Mouse (Mus musculus) adrenal gland, postnatal 4 days (tissue): ENCODE results near the gene Gcfc2. TPM values are rescaled to one million over a fixed set of nuclear protein-coding genes. Genes with fewer than 3 reads are reported as not detected.

Experiments
- DNase-seq, 2 experiments: peaks; one replicate each; pipeline ENCODE4 v3.0.0; 2021 to 2022; ENCODE audit warnings: low spot score in 2 of 2, mixed read lengths in 2 of 2
- long read RNA-seq, 2 experiments: library from polyadenylated mRNA; stranded (forward); transcript quantifications; one replicate each; pipeline ENCODE4 v2.0.0; 2021
- total RNA-seq, 2 experiments: library from RNA; stranded (reverse); gene quantifications; 2 replicates each; pipeline ENCODE4 v1.2.3; 2021

The Gcfc2 gene
- total RNA-seq: 10 to 100 TPM; 18.9 to 22.9 TPM
- long read RNA-seq, experiment 1, partial matches to known transcripts: 0 of 3 reads
- long read RNA-seq, experiment 1, other reads (novel, unspliced or antisense): 2 of 3 reads
- long read RNA-seq, experiment 2, full-length matches to known transcripts: 3 of 15 reads
- long read RNA-seq, experiment 2, partial matches to known transcripts: 3 of 15 reads
- long read RNA-seq, experiment 2, other reads (novel, unspliced or antisense): 9 of 15 reads

GRCm38 (mm10) chr6:81923523-81924142 lies at the start of gene Gcfc2:
Gcfc2 (plus strand) TSS chr6:81923669.
- peak; percentile 93 to 94 for DNase-seq

DNA sequence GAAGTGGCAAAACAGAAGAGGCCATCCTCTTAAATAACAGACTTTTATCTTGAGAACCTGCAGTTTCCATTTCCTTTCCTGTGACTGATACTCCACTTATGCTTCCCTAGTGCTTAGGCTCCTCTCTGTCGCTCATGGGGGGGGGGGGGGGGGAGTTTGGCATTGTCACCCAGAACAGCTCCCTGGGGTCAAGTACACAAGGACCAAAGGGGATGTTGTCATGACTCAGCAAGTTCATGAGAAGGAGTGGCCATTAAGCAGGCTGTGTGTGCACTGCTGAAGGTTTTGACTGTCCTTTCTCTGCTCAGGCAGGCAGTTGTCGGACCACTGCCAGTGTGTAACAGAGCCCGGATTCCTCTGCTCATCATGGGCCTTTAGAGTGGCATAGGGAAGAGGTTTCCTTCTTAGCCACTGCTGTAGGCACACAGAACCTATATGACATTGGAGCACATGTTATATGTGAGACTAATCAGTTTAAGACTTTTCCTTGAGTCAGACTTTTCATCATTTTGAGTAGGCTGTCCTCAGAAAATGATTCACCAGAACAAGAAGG lies 27.7 kb upstream of the Gcfc2 start:
- DNase-seq: no peak

DNA sequence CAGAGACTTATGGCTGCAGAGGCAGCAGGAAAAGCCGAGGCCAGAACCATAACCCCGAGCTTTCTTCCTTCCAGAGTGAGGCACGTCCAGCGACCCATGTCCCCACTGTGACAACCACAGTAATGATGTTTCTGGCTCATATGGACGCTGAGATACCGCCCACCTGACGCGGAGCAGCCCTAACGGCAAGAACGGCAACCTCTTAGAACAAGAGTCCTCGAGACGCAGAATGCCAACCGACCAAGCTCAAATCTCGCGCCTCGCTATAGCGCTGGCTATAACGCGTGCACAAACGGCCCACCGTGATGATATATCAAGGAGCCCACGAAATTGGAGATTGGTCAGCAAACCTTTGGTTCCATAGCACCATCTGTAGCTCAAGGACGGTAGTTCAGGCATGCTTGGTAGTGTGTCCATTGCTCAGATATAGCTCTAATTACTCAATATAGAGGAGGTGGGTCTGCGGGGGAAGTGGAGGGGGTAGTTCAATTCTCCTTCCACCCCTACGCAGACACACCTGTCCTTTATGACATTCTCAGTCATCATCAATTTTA lies 13.1 kb upstream of the Gcfc2 start:
- no peak for DNase-seq

- DNase-seq: no peak
Measured at GRCm38 (mm10) chr6:81911244-81911643, 12.2 kb upstream of the Gcfc2 start.

- no peak for DNase-seq
Measured at GRCm38 (mm10) chr6:81911713-81912112, 11.8 kb upstream of the Gcfc2 start.

- no peak for DNase-seq
Measured at GRCm38 (mm10) chr6:81912177-81912576, 11.3 kb upstream of the Gcfc2 start.

GRCm38 (mm10) chr6:81924304-81924703 lies 835 bp downstream of the Gcfc2 start:
- DNase-seq: no peak

DNA sequence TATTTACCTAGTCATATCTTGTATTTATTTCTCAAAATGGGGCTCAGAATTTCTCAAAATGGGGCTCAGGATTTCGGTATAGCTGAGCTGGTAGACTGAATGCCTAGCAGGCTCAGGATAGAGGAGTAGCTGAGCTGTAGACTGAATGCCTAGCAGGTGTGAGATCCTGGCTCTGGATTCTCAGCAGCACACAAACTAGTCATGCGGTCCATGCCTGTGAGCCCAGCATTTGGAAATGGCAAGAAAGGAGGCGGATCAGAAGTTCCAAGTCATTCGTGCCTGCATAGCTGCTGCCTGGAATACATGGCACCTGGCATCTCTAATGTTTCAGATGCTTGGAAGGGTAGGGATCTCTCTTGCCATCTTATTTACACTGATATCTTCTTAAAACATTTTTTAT lies 5.9 kb downstream of the Gcfc2 start:
- no peak for DNase-seq

GRCm38 (mm10) chr6:81933281-81933680 lies 9.8 kb downstream of the Gcfc2 start:
- DNase-seq: no peak

DNA sequence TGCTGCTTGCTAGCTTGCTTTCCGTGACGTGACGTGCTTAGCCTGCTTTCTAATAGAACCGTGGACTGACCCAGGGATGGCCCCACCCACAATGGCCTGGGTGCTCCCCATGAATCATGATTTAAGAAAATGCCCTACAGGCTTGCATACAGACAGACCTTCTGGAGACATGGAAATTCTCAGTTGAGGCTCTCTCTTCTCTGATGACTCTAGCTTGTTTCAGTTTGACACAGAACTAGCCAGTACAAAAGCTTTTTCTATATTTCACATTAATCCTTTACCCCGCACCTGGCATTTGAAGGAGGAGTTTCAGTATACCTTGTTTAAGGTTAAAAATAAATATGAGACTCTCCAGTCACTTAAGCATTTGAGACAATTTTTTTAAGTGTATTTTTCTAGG lies 18.2 kb downstream of the Gcfc2 start:
- no peak for DNase-seq

DNA sequence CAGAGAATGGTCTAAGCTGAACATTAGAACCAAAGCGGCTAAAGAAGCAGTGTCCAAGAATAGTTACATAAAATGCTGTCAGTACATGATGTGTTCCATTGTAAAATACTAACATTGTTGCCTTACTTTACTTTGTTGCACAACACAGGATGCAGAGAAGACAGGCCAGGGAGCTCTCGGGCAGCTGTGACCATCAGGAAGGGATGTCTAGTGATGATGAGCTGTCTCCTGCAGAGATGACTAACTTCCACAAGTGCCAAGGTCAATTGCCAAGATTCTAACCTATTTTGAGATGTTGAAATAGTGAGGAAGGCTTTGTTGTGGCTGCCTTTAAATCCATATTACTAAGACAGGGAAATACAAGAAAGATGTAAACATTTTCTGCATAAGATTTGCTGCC lies 19.8 kb downstream of the Gcfc2 start:
- no peak for DNase-seq

- DNase-seq: no peak
Measured at GRCm38 (mm10) chr6:81944432-81944831, 21.0 kb downstream of the Gcfc2 start.

DNA sequence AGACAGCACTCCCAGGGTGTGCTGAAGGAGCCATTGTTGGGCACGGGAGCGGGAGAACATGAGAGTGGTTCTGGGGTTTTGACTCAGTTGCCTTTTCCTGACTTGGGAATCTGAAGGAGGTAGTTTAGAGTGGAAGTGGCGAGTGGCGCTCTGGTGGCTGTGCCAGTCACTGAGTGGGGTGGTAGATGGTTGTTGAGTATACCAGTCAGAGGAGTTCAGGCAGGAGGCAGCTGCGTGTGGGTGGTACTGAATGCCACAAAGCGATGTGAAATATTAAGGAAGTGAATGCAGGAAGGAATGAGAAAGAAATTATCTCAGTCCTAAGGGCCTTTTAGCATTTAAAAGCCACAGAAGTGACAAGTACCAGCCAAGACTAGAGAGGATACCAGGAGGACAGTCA lies 23.4 kb downstream of the Gcfc2 start:
- no peak for DNase-seq

- no peak for DNase-seq
Measured at GRCm38 (mm10) chr6:81955133-81955532, 31.7 kb downstream of the Gcfc2 start.

DNA sequence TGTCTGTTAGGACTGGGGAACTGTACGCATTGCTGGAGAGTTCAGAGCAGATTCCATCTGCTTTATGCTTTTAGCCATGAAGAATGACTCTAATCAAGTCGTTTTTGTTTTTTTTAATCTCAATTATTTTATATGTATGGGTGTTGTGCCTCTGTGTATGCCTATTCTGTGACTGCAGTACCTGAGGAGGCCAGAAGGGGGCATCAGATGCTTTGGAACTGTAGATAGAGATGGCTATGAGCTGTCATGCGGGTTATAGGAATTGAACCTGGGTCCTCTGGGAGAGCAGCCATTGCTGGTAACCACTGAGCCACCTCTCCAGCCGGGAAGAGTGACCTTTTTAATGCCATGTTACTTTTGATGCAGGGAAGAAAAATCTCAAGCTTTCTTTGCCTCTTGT lies 32.9 kb downstream of the Gcfc2 start:
- no peak for DNase-seq

GRCm38 (mm10) chr6:81957992-81958391 lies 34.5 kb downstream of the Gcfc2 start:
- no peak for DNase-seq

DNA sequence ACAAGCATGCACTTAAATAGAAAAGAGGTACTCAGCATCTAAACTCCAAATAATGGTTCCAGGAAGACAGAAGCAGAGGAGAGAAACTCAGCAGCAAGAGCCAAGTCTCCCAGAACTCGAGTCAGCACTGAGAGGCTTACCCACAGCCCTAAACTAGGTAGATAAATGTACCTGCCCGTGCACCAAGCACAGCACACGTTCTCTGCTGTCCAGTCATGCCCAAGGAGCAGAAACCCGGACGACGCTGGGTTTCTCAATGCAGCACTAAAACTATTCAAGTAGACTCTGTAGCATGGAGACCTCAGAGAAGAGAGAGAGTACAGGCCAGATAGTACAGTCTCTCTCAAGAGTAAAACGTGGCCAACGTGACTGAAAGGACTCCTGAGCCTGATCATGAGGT lies 36.4 kb downstream of the Gcfc2 start:
- no peak for DNase-seq

- no peak for DNase-seq
Measured at GRCm38 (mm10) chr6:81960284-81960683, 36.8 kb downstream of the Gcfc2 start.

DNA sequence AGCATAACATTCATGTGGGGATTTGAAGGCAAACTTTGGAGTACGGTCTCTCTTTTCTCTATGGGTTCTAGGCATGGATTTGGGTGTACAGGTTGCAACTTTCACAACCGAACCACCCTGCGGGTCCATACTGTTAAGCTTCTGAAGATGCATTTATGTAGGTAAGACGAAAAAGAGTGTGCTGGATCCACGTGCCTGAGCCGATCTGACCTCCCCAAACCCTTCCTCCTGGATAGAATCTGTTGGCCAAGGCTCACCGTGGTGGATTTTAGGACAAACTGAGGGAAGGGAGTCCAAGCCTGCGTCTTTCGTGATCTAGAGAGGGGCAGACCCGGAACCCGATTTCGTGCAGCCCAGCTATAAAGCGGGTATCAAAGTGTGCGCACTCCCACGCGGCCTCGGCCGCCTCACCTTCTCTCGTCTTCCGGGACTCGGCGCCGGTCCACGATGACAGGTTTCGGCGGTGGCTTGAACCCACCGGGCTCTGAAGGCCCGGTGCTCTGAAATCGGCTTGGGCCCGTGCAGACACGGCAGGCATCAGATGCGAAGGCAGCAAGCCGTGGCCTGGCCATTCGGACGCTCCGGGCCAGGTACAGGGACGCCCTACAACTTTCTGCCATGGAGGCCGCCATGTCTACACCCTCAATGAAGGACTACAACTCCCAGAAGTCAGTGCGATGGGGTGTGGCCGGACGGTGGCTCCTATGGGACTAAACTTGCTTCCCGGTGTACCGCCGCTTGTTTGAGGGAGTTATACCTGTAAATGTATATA lies 42.0 kb downstream of the Gcfc2 start, which contains the start of gene Mrpl19:
TSS of gene Mrpl19 (minus strand) at position 663 of the 772 bp plus-strand sequence.
- peak; percentile 68 to 85 for DNase-seq

GRCm38 (mm10) chr6:81966068-81966544 lies 42.6 kb downstream of the Gcfc2 start:
- no peak for DNase-seq

- DNase-seq: no peak
Measured at GRCm38 (mm10) chr6:81971196-81971595, 47.7 kb downstream of the Gcfc2 start.

DNA sequence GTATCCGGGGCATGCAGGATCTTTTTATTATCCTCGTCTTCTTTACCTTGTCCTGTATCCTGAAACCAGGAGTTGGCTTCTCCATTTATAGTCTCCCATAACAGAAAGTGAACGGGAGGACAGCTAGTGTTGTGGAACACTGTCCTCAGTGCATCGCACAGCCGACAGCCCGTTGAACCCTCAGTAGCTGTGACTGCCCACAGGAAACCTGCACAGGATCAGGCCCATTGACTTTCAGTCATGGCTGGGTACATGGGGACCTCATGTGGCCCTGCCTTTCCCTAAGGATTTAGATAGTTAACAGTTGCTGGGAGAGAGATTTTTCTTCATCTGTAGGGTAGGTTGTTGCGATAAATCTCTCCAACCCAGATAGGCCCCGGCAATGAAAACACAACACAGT lies 49.1 kb downstream of the Gcfc2 start:
- DNase-seq: no peak
